Mouse (Mus musculus): ENCODE results near the gene Tgif1. TPM values are rescaled to one million over a fixed set of nuclear protein-coding genes. Genes with fewer than 3 reads are reported as not detected.

Tgif1 gene
- total and polyA plus RNA-seq, 2 experiments from 2014 or later = 3.5 to 5.2 TPM

DNA sequence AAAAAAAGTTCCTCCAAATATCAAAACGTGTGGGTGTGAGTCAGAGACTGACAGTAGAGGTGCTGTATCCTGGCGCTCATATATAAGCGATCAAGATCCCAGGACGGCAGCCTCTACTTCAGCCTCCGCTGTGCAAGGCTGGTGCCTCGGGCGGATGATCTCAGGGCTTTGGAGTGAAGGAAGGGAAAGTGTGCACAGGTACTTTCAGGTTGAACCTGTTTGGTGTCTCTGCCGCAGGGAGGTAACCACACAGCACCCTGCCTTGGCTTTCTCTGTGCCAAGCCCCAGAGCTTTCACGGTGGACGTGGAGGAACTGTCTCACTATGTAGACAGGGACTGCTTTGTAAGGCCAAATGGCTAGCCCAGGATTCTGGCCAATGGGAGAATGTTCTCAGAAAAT, 35.3 kb upstream of the Tgif1 start:
- Histone ChIP-seq H3K4me2 (ENCODE audit: low read depth) (no peak overlapping the region), H3K36me3 (ENCODE audit: insufficient read depth) (no peaks in the 10 kb centered on the region), H3K27ac (ENCODE audit: low read depth, low read length) (no peak overlapping the region), H3K9me3 (ENCODE audit: low read length) (no peaks in the 10 kb centered on the region), H3K4me1 (ENCODE audit: insufficient read depth) (0 out of 2 replicates have a peak, but pooled peaks cover 4% of the 10 kb centered on the region), H3K9ac (no peak overlapping the region), H3K27me3 (ENCODE audit: insufficient read depth, low read length) (no peaks in the 10 kb centered on the region), H3K4me3 (ENCODE audit: low read depth, low read length) (no peak overlapping the region)
- no peak for DNase-seq
- TF ChIP-seq CTCF (IDR thresholded peaks at IDR 0.05; ENCODE audit: low read depth) = no peak
- 87% methylated on average over 10 of the region's 10 CpGs for WGBS
- ATAC-seq = no peak

GRCm38 (mm10) chr17:70887848-70888247, 34.5 kb upstream of the Tgif1 start:
- H3K9ac ChIP-seq = no peak overlapping the region
- H3K4me3 ChIP-seq (ENCODE audit: low read depth, low read length) = no peak overlapping the region
- H3K4me1 ChIP-seq (ENCODE audit: insufficient read depth) = 0 out of 2 replicates have a peak, but pooled peaks cover 4% of the 10 kb centered on the region
- DNase-seq (no peak), ATAC-seq (no peak)
- no peaks in the 10 kb centered on the region for H3K9me3 ChIP-seq (ENCODE audit: low read length)
- no peak for TF ChIP-seq CTCF (IDR thresholded peaks at IDR 0.05; ENCODE audit: low read depth)
- H3K4me2 ChIP-seq (ENCODE audit: low read depth) = no peak overlapping the region
- no peaks in the 10 kb centered on the region for H3K27me3 ChIP-seq (ENCODE audit: insufficient read depth, low read length)
- H3K36me3 ChIP-seq (ENCODE audit: insufficient read depth) = no peaks in the 10 kb centered on the region
- WGBS = 91% methylated on average over 9 of the region's 9 CpGs
- no peak overlapping the region for H3K27ac ChIP-seq (ENCODE audit: low read depth, low read length)

DNA sequence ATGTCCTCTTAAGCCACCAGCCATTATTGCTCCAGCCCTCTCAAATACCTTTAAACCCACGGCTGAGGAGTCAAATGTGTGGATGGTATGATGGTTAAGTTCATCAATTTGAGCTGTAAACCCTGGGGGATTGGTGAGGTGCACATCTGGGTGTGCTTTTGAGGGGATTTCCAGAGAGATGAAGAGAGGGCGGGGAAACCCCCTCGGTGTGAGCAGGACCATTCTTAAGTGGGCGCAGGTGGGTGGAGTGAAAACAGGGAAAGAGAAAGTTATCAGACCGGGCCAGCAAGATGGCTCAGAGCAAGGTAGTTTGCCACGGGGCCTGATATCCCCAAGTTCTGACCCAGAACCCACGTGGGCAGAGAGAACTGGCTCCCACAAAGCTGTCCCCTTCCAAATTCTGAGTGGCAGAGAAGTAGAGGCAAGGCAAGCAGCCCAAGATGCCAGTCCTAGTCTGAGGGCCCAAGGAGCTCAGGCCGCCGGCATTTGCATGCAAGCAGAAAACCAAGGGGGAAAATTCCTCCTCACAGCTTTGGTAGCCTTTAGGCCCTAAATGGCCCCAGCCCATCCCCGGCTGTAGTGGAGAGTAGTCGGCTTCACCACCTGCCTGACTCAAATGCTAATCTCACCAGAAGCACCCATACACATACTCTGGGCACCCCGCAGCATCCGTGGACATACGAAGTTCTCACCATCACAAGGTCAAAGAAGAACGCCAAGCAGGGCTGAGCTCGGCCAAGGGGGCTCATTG, 33.5 kb upstream of the Tgif1 start:
- Histone ChIP-seq H3K4me3 (ENCODE audit: low read depth, low read length) (no peak overlapping the region), H3K36me3 (ENCODE audit: insufficient read depth) (no peaks in the 10 kb centered on the region), H3K4me1 (ENCODE audit: insufficient read depth) (no peaks in the 10 kb centered on the region), H3K27ac (ENCODE audit: low read depth, low read length) (no peak overlapping the region), H3K27me3 (ENCODE audit: insufficient read depth, low read length) (no peaks in the 10 kb centered on the region), H3K9ac (no peak overlapping the region), H3K9me3 (ENCODE audit: low read length) (no peaks in the 10 kb centered on the region), H3K4me2 (ENCODE audit: low read depth) (no peak overlapping the region)
- 86% methylated on average over 16 of the region's 16 CpGs for WGBS
- no peak for TF ChIP-seq CTCF (IDR thresholded peaks at IDR 0.05; ENCODE audit: low read depth)
- DNase-seq = no peak
- ATAC-seq = no peak

DNA sequence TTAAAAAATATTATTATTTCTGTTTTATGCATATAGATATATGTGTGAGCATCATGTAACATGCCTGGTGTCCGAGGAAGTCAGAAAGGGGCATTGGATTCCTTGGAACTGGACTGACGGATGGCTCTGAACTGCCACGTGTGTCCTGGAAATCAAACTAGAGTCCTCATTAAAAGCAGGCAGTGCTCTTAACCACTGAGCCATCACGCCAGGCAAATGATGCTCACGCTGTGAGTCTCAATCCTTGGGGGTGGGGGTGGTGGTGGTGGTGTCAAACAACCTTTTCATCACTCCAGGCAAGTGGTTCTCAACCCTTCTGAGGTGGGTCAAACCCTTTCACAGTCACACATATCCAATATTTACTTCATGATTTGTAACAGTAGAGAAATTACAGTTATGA, 32.5 kb upstream of the Tgif1 start:
- TF ChIP-seq CTCF (IDR thresholded peaks at IDR 0.05; ENCODE audit: low read depth) = no peak
- WGBS = 85% methylated on average over 5 of the region's 5 CpGs
- H3K9ac ChIP-seq = no peak overlapping the region
- H3K27me3 ChIP-seq (ENCODE audit: insufficient read depth, low read length) = no peaks in the 10 kb centered on the region
- no peak overlapping the region for H3K4me2 ChIP-seq (ENCODE audit: low read depth)
- ATAC-seq (no peak), DNase-seq (no peak)
- no peaks in the 10 kb centered on the region for H3K36me3 ChIP-seq (ENCODE audit: insufficient read depth)
- no peak overlapping the region for H3K27ac ChIP-seq (ENCODE audit: low read depth, low read length)
- H3K9me3 ChIP-seq (ENCODE audit: low read length) = no peaks in the 10 kb centered on the region
- H3K4me3 ChIP-seq (ENCODE audit: low read depth, low read length) = no peak overlapping the region
- H3K4me1 ChIP-seq (ENCODE audit: insufficient read depth) = no peaks in the 10 kb centered on the region

GRCm38 (mm10) chr17:70881934-70882333, 28.6 kb upstream of the Tgif1 start:
- WGBS = 83% methylated on average over 10 of the region's 10 CpGs
- H3K27ac ChIP-seq (ENCODE audit: low read depth, low read length) = no peak overlapping the region
- ATAC-seq = no peak

GRCm38 (mm10) chr17:70881194-70881593, 27.8 kb upstream of the Tgif1 start:
- no peak for ATAC-seq
- 19% methylated on average over 7 of the region's 7 CpGs for WGBS
- no peaks in the 10 kb centered on the region for H3K27me3 ChIP-seq (ENCODE audit: insufficient read depth, low read length)

More at GRCm38 (mm10) chr17:70881934-70882333, 28.6 kb upstream of the Tgif1 start:
- no peak for TF ChIP-seq CTCF (IDR thresholded peaks at IDR 0.05; ENCODE audit: low read depth)
- Histone ChIP-seq H3K9ac (no peak overlapping the region), H3K4me3 (ENCODE audit: low read depth, low read length) (no peak overlapping the region), H3K4me1 (ENCODE audit: insufficient read depth) (no peaks in the 10 kb centered on the region), H3K27me3 (ENCODE audit: insufficient read depth, low read length) (no peaks in the 10 kb centered on the region), H3K4me2 (ENCODE audit: low read depth) (no peak overlapping the region), H3K36me3 (ENCODE audit: insufficient read depth) (no peaks in the 10 kb centered on the region), H3K9me3 (ENCODE audit: low read length) (no peaks in the 10 kb centered on the region)
- no peak for DNase-seq

GRCm38 (mm10) chr17:70878237-70878636, 24.9 kb upstream of the Tgif1 start:
- ATAC-seq (no peak), DNase-seq (no peak)
- Histone ChIP-seq H3K4me3 (ENCODE audit: low read depth, low read length) (no peak overlapping the region), H3K27ac (ENCODE audit: low read depth, low read length) (no peak overlapping the region), H3K9me3 (ENCODE audit: low read length) (no peaks in the 10 kb centered on the region), H3K36me3 (ENCODE audit: insufficient read depth) (no peaks in the 10 kb centered on the region), H3K4me1 (ENCODE audit: insufficient read depth) (no peaks in the 10 kb centered on the region; the same call in 1 of the 2 replicates), H3K27me3 (ENCODE audit: insufficient read depth, low read length) (no peaks in the 10 kb centered on the region), H3K4me2 (ENCODE audit: low read depth) (no peak overlapping the region), H3K9ac (no peak overlapping the region)
- TF ChIP-seq CTCF (IDR thresholded peaks at IDR 0.05; ENCODE audit: low read depth) = no peak

More at GRCm38 (mm10) chr17:70881194-70881593, 27.8 kb upstream of the Tgif1 start:
- no peak overlapping the region for H3K4me3 ChIP-seq (ENCODE audit: low read depth, low read length)
- H3K27ac ChIP-seq (ENCODE audit: low read depth, low read length) = no peak overlapping the region
- H3K4me2 ChIP-seq (ENCODE audit: low read depth) = no peak overlapping the region
- H3K36me3 ChIP-seq (ENCODE audit: insufficient read depth) = no peaks in the 10 kb centered on the region
- no peak for DNase-seq
- no peaks in the 10 kb centered on the region for H3K9me3 ChIP-seq (ENCODE audit: low read length)
- no peaks in the 10 kb centered on the region for H3K4me1 ChIP-seq (ENCODE audit: insufficient read depth)
- H3K9ac ChIP-seq = no peak overlapping the region
- TF ChIP-seq CTCF (IDR thresholded peaks at IDR 0.05; ENCODE audit: low read depth) = no peak
